Mouse (Mus musculus): ENCODE results near the gene Tarsl2.

The Tarsl2 gene

DNA sequence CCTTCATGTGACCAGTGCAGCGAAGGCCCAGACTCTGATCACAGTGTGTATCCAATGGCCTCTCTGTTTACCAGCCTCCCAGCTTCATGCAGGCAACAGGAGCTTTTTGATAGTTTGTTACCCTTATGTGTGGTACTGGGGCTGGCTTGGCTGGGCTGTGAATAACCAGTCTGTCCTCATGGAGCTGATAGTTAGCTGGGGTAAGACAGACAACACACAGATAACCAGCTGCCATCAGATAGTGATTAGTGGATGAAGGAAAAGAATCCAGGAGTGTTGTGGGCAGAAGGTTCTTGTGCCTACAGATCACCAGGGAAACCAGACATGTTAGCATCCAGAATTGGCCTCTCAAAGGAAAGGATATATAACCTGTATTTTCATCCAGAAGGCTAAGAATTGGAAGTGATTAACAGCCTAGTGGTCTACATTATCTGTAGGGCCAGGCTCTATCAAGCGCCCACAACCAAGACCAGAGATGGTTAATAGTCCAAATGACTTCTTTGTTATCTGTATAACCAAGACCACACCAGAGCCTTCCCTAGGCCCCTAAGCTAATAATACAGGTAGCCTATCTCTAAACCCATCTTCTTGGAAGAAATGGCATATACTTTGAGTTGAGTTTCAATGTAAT lies 12.9 kb downstream of the Tarsl2 start:
- no peak for DNase-seq (ENCODE audit: low spot score)

DNA sequence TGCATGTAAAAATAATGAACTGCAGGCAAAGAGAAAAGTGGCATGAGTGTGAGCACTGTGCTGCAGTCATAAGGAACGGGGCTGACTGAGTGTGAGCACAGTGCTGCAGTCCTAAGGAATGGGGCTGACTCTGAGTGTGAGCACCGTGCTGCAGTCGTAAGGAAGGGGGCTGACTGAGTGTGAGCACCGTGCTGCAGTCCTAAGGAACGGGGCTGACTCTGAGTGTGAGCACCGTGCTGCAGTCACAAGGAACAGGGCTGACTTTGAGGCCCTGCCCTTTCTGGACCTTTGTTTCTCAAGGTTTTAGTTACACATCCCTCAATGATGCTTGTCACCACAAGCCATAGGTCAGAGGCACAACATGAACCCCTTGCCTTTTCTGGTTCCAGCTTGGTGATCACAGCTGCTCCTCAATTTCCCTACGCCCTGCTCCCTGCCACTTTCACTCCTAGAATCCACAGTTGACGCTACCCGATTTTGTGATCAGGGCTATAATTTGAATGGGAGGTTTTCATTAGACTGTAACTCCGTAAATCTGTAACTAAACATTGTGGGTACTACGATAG lies 18.6 kb downstream of the Tarsl2 start:
- no peak for DNase-seq (ENCODE audit: low spot score)

GRCm38 (mm10) chr7:65663886-65664285 lies 19.2 kb downstream of the Tarsl2 start:
- DNase-seq (ENCODE audit: low spot score): no peak

DNA sequence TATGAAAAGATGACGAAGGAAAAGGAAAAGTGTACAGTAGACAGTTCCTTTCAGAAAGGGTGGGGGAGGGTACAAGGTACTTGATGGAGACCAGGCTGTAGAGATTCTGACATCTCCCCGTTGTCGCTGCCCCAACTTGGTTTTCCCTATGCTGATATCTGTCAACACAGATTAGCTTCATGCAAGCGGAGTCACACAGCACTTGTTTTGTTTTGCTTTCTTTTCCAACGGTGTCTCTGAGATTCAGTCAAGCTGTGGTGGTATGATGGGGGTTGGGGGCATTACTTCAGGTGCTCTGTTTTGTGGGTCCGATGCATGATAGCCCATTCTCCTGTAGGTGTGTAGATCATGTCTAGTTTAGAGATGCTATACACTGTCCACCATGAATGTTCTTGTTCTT lies 22.8 kb downstream of the Tarsl2 start:
- no peak for DNase-seq (ENCODE audit: low spot score)

GRCm38 (mm10) chr7:65678050-65678449 lies 33.4 kb downstream of the Tarsl2 start:
- DNase-seq (ENCODE audit: low spot score): no peak

DNA sequence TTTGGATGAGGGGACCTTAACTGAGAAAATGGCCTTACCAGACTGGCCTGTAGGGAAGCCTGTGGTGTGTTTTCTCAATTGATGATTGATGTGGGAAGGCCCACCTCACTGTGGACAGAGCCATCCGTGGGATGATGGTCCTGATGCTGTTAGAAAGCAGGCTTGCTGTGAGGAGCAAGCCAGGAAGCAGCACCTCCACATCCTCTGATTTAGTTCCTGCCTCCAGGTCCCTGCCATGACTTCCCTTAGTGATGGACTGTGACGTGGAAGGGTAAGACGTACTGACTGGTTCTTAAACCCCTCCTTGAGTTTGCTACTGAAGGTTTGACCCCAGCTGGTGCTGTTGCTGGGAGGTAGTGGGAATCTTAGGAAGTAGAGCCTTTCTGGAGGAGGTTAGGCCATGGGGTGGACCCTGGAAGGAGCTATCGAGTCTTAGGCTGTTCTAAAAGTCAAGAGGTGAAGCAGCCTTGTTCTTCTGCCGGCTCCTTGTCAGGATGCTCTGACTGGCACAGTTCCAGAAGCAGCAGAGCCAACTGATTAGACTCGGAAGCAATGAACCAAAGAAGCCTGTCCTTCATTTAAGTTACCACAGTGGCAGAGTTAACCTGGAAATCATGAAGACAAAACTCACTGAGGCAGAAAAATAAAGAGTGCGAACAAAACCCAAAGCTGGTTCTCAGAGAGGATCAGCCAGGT lies 34.4 kb downstream of the Tarsl2 start:
- DNase-seq (ENCODE audit: low spot score): no peak

- DNase-seq (ENCODE audit: low spot score): no peak
Observed at GRCm38 (mm10) chr7:65681166-65681565, 36.5 kb downstream of the Tarsl2 start.

GRCm38 (mm10) chr7:65684256-65684835 lies 39.6 kb downstream of the Tarsl2 start:
- DNase-seq (ENCODE audit: low spot score): no peak

DNA sequence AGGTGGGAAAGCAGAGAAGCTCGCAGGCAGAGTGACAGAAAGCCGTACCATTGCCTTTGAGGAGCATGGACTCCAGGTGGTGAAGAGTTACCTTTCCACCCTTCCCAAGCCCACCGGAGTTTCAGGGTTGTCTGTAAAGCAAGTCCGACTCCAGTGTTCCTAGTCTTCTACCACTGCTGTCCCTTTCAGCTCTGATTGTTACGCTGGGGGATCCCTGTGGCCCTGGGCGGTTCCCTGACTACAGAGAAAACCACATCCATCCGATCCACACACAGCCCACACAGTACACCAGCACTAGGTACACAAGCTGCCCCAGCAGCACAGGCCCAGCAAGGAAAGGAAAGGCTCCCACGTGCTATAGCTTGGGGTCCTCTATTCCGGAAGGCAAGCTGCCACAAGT lies 42.0 kb downstream of the Tarsl2 start:
- no peak for DNase-seq (ENCODE audit: low spot score)

DNA sequence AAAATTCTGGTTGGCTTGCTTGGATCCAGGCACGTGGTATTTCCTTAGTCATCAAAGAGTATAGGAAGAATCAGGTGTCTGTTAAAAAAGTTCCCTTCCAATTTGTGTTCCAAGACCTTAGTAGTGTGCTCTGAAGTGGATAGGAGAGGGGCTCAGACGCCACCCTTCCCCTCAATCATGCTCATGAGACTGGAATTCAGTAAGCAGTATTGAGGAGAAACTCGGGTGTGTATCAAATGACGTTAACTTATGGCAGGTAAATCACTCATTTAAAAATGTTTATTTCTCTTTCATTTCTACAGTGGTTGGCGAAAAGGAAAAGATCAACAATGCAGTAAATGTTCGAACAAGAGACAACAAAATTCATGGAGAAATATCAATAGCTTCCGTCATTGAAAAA lies 46.2 kb downstream of the Tarsl2 start, which contains the start of gene Tm2d3:
Tm2d3 (plus strand) TSS at position 301 of the 400 bp plus-strand sequence.
- no peak for DNase-seq (ENCODE audit: low spot score)

GRCm38 (mm10) chr7:65691929-65692605 lies 47.4 kb downstream of the Tarsl2 start:
- DNase-seq (ENCODE audit: low spot score): no peak

DNA sequence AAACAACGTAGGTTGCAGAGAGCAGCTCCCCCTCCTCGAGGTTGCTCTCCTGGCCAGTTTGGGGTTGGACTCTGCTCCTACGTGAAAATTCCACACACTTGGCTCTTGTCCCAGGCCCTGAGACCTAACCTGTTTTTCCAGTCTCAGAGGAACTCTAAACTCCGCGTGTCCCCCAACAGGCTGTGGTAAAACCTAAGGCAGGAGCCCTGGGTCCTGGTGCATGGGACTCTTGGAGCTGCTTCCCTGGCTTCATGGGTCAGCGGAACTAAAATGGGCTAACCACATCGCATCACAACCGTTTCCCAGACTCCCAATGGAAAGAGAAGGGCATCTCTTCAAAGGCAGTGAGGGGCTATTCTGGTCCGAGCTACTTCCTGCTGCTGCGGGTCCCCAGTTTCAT lies 48.2 kb downstream of the Tarsl2 start:
- no peak for DNase-seq (ENCODE audit: low spot score)

DNA sequence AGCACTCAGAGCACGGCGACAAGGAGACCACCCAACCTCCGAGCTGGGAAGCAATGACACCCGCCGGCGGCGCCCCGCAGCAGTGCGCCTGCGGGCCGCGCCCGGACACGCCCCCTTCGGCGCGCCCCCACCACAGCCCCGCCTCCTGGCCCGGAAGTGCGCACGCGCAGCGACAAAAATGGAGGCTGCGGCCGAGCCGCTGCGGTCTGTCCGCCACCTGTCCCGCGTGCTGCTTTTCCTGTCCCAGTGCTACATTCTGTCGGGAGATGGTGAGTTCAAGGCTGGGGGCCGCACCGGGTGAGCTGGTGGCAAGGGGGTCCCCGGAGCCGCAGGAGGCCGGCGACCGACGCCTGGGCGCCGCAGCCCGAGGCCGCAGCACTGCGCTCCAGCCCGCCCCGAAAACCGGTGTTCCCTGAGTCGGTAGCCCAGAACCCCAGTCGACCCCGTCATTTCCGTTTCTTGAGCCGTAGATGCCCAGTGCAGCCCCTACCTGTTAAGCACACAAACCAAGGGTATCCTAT lies 48.7 kb downstream of the Tarsl2 start:
- peak; percentile 64 for DNase-seq (ENCODE audit: low spot score)

DNA sequence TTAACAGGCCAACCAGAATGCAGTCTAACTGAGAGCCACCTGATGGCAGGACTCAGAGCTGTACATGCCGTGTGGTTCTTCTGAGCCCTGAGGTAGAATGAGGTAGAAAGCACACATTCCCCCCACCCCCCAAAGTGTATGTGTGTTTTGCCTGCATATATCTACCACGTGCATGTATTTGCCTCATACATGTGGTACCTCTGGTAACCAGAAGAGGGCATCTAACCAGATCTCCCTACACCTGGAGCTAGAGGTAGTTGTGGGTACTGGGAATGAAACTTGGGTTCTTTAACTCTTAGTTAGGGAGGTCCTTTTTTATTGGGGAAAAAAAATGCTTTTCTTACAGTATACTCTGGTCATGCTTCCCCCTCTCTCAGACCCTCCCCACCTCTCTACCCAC lies 51.8 kb downstream of the Tarsl2 start:
- DNase-seq (ENCODE audit: low spot score): no peak

- no peak for DNase-seq (ENCODE audit: low spot score)
Observed at GRCm38 (mm10) chr7:65702076-65702475, 57.4 kb downstream of the Tarsl2 start.

DNA sequence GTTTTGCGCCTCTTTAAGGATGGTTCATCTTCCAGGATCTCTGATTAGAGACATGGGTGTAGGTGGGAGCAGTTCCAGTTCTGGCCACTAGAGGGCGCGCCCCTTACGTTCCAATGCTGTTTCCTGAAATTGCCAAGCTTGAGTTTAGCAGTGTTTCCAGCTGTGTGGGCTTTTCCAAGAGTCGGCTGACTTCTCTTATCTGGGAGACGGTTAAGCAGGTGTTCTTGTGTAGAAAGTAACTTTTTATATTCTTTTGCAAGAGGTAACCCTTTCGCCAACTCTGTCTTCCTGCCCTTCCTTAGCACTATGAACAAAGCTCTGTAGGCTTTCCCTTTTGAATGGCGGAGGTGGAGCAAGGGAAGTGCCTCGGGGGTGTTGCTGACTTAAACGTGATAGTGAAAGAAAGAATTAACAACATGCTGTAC lies 60.1 kb downstream of the Tarsl2 start:
- peak; percentile 24 for DNase-seq (ENCODE audit: low spot score)

- no peak for DNase-seq (ENCODE audit: low spot score)
Observed at GRCm38 (mm10) chr7:65708506-65708905, 63.8 kb downstream of the Tarsl2 start.

DNA sequence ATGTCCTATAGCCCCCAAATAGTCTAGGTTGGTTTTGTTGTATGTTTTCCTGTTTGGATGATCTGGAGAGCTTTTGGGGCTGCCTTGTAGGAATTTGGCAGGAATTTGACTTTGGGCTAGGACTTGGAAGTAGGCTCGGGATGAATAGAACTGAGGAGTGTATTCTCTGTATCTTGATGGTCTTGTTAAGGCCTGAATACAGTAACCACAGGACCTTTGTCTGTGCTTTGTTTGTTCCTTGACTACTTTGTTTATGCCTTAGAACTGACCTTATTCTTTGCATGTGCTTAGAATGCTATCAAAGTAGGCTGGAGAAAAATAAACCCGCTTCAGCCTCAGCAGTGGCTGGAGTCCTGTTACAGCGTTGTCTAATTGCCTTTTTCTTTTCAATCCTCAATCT lies 65.6 kb downstream of the Tarsl2 start:
- DNase-seq (ENCODE audit: low spot score): no peak

GRCm38 (mm10) chr7:65713782-65714181 lies 69.1 kb downstream of the Tarsl2 start:
- DNase-seq (ENCODE audit: low spot score): no peak

DNA sequence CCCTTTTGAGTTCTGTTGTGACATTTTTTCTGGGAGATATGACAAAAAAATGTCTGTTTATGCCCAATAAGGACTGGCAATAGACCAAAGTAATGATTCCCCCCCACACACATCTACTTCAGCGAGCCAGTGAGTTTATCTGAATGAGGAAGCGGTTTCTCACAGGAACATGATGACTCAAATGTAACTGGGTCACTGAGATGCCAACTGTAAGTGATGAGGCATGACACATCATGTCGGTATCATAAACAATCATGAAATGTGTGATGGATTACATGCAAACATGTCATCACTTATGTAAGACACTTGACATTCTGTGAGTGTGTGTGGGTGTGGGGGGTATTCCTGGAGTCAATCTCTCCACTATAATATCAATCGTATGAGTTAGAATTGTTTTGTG lies 69.6 kb downstream of the Tarsl2 start:
- no peak for DNase-seq (ENCODE audit: low spot score)

DNA sequence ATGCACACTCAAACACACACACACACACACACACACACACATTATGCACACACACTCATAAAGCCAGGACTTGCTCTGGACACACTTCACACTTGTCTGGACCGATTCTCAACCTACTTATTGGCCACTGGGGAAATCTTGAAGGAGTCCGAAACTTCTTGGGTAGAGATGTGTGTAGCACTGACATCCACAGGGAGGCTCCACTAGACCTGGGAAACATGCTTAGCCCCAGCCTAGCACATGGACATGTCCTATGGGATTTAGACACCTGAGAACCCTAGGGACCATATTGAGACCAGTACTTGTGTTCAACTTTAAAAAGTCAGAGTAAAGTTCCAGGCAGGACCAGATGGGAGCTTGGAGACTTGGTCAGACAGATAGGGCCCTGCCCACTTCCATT lies 89.3 kb downstream of the Tarsl2 start:
- DNase-seq (ENCODE audit: low spot score): no peak

- DNase-seq (ENCODE audit: low spot score): no peak
Observed at GRCm38 (mm10) chr7:65735261-65735660, 90.6 kb downstream of the Tarsl2 start.
